Mouse (Mus musculus): Measurements from ENCODE around the gene Lmln. TPM values are rescaled to one million over a fixed set of nuclear protein-coding genes. Genes with fewer than 3 reads are reported as not detected.
"Not testable (repeated sequence)": the region's sequence is repeated elsewhere in the genome, so short reads cannot be mapped to it uniquely, and the experiment has no call there.

Gene Lmln
- polyA plus RNA-seq, 1 experiment: 1.3 TPM

DNA sequence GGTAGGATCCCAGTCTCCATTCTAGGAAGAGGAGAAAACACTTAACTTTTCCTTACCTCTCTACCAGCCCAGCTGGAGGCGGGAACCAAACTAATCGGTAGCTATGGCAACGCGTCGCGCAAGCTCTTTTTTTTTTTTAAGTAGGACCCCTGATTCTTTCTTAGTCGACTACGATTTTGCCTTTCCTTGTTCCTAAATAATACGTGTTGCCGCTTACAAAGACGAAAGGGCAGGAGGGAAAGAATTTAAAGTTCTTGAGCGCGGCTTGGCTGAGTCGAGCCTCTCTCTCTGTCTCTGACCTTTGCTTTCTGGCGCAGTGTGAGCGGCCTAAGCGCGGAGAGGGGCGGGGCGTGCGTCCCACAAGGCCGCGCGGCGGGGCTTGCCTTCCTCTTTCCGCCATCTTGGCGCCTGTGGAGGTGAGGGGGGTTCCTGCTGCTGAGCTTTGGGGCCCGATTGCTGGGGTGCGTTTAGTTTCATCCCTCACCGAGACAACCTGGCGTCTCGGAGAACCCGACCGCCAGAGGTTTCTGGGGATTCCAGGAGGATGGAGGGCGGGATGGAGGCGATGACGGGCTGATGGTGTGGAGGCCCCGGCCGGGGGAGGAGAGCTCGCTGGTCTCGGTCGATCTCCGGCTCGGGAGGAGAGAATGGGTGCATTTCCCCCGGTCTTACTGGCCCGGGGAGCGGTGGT, 6.1 kb upstream of the Lmln start, which contains the start of the genes Iqcg and Rpl35a:
Gene Iqcg, minus strand, starts transcription at position 124 of the 691 bp plus-strand sequence.
Gene Rpl35a, plus strand, starts transcription at position 359 of the 691 bp plus-strand sequence.
- H3K36me3 ChIP-seq (ENCODE audit: control insufficient read depth, insufficient read depth, low read length): peaks cover 15% of the 10 kb centered on the region
- DNase-seq (ENCODE audit: low read depth in 1 of 2, low spot score in 2 of 2): peak; percentile 82 to 84
- TF ChIP-seq CTCF (IDR thresholded peaks at IDR 0.05; ENCODE audit: extremely low read depth, insufficient read depth, insufficient read length, insufficient replicate concordance) (no peak), POLR2A (IDR thresholded peaks at IDR 0.05; ENCODE audit: low read depth, low read length) (peak; percentile 87)
- no peaks in the 10 kb centered on the region for H3K27me3 ChIP-seq (ENCODE audit: control insufficient read depth, insufficient read depth, low read length)
- peak within 1 kb of the TSS; percentile 83 for H3K4me3 ChIP-seq (ENCODE audit: extremely low read depth, insufficient read depth, insufficient read length)
- H3K27ac ChIP-seq (ENCODE audit: insufficient read depth, low read length): peak within 1 kb of the TSS; percentile 93
- H3K4me1 ChIP-seq (ENCODE audit: control insufficient read depth, insufficient read depth, insufficient read length): peaks cover 3% of the 10 kb centered on the region; the same call in 1 of the 2 replicates
- WGBS: under 1% methylated on average over 46 of the region's 47 CpGs

DNA sequence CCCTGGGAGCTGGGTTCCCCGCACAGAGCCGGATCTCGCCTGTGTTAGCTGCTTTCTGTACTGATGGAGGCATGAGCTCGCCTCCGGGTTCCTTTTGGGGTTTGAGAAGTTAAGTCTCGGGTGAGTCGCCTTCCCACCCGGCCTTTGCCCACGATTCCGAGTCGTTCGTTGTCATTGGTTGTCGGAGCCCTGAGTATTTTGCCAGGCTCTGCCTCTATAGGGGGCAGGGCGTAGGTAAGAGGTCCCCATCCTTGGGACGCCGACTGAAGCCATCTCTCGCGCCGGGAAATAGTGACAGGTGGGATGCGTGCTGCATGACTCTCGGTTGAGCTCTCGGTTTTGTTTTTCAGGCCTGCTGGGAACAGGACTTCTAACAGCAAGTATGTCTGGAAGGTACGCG, 5.5 kb upstream of the Lmln start:
- DNase-seq (ENCODE audit: low read depth in 1 of 2, low spot score in 2 of 2): no peak
- no peaks in the 10 kb centered on the region for H3K27me3 ChIP-seq (ENCODE audit: control insufficient read depth, insufficient read depth, low read length)
- H3K27ac ChIP-seq (ENCODE audit: insufficient read depth, low read length): peak overlapping the region; percentile 93
- H3K4me1 ChIP-seq (ENCODE audit: control insufficient read depth, insufficient read depth, insufficient read length): peaks cover 3% of the 10 kb centered on the region; the same call in 1 of the 2 replicates
- WGBS: under 1% methylated on average over 24 of the region's 24 CpGs
- peaks cover 15% of the 10 kb centered on the region for H3K36me3 ChIP-seq (ENCODE audit: control insufficient read depth, insufficient read depth, low read length)
- H3K4me3 ChIP-seq (ENCODE audit: extremely low read depth, insufficient read depth, insufficient read length): peak overlapping the region; percentile 83
- TF ChIP-seq CTCF (IDR thresholded peaks at IDR 0.05; ENCODE audit: extremely low read depth, insufficient read depth, insufficient read length, insufficient replicate concordance) (no peak), POLR2A (IDR thresholded peaks at IDR 0.05; ENCODE audit: low read depth, low read length) (no peak)

DNA sequence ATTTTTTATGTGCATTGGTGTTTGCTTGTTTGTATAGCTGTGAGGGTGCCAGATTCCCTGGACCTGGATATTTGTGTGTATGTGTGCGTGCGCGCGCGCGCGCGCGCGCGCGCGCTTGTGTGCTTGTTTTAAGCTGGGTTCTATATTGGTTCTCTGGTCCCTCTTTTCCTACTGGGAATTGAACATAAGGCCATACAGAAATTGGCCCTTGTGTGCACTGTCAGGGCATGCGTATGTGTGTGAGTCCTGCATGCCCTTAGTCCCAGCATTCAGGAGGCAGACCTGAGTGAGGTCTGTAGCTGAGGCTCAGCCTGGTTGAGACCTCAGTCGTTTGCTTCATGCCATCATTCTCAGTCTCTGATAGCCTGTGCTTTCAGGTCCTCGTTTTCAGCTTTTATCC, 4.3 kb upstream of the Lmln start:
- peaks cover 3% of the 10 kb centered on the region; the same call in 1 of the 2 replicates for H3K4me1 ChIP-seq (ENCODE audit: control insufficient read depth, insufficient read depth, insufficient read length)
- 95% methylated on average over 16 of the region's 16 CpGs for WGBS
- H3K4me3 ChIP-seq (ENCODE audit: extremely low read depth, insufficient read depth, insufficient read length): no peak overlapping the region
- no peak for DNase-seq (ENCODE audit: low read depth in 1 of 2, low spot score in 2 of 2)
- no peaks in the 10 kb centered on the region for H3K27me3 ChIP-seq (ENCODE audit: control insufficient read depth, insufficient read depth, low read length)
- H3K36me3 ChIP-seq (ENCODE audit: control insufficient read depth, insufficient read depth, low read length): peaks cover 15% of the 10 kb centered on the region
- TF ChIP-seq POLR2A (IDR thresholded peaks at IDR 0.05; ENCODE audit: low read depth, low read length) (no peak), CTCF (IDR thresholded peaks at IDR 0.05; ENCODE audit: extremely low read depth, insufficient read depth, insufficient read length, insufficient replicate concordance) (no peak)
- no peak overlapping the region for H3K27ac ChIP-seq (ENCODE audit: insufficient read depth, low read length)

DNA sequence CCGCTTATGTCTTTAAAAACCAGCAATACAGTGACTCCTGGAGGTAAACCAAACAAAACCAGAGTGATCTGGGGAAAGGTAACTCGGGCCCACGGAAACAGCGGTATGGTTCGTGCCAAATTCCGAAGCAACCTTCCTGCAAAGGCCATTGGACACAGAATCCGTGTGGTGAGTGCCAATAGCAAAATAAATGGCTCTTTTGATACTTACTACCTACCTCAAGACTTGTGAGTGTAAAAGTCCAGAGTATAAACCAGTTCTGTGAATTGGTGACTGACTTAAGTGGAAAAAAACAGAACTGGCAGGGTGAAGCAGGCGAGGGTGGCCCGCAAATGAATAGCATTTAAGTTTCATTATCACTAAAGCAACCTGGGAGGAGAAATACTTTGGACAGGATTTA, 3.7 kb upstream of the Lmln start:
- H3K27ac ChIP-seq (ENCODE audit: insufficient read depth, low read length): not testable (repeated sequence)

DNA sequence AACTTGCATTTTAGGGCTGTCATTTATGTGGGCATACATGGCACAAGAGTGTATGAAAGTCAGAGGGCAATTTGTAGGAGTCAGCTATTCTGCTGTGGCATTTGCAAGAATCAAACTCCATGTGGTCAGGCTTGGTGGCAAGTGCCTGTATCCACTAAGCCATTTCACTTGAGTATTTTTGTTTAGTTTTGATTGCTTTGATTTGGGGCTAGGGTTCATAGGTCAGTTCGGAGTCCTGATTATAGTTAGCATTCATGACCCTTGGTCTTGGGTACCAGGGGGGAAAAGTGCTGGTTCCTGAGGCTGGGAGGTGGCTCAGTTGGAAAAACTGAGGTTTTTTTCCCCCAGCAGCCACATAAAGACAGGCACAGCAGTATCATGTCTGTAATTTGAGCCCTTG, 2.9 kb upstream of the Lmln start:
- Histone ChIP-seq H3K27me3 (ENCODE audit: control insufficient read depth, insufficient read depth, low read length) (no peaks in the 10 kb centered on the region), H3K36me3 (ENCODE audit: control insufficient read depth, insufficient read depth, low read length) (peaks cover 15% of the 10 kb centered on the region), H3K4me1 (ENCODE audit: control insufficient read depth, insufficient read depth, insufficient read length) (peaks cover 3% of the 10 kb centered on the region; the same call in 1 of the 2 replicates), H3K27ac (ENCODE audit: insufficient read depth, low read length) (no peak overlapping the region), H3K4me3 (ENCODE audit: extremely low read depth, insufficient read depth, insufficient read length) (no peak overlapping the region)
- no peak for DNase-seq (ENCODE audit: low read depth in 1 of 2, low spot score in 2 of 2)
- WGBS: 83% methylated on average over 1 of the region's 1 CpGs
- TF ChIP-seq CTCF (IDR thresholded peaks at IDR 0.05; ENCODE audit: extremely low read depth, insufficient read depth, insufficient read length, insufficient replicate concordance) (no peak), POLR2A (IDR thresholded peaks at IDR 0.05; ENCODE audit: low read depth, low read length) (no peak)

More for the DNA sequence above, 3.7 kb upstream of the Lmln start:
- not testable (repeated sequence) for DNase-seq (ENCODE audit: low read depth in 1 of 2, low spot score in 2 of 2); H3K4me1 ChIP-seq (ENCODE audit: control insufficient read depth, insufficient read depth, insufficient read length); H3K27me3 ChIP-seq (ENCODE audit: control insufficient read depth, insufficient read depth, low read length); H3K4me3 ChIP-seq (ENCODE audit: extremely low read depth, insufficient read depth, insufficient read length)
- 95% methylated on average over 9 of the region's 9 CpGs for WGBS
- peaks cover 15% of the 10 kb centered on the region for H3K36me3 ChIP-seq (ENCODE audit: control insufficient read depth, insufficient read depth, low read length)

DNA sequence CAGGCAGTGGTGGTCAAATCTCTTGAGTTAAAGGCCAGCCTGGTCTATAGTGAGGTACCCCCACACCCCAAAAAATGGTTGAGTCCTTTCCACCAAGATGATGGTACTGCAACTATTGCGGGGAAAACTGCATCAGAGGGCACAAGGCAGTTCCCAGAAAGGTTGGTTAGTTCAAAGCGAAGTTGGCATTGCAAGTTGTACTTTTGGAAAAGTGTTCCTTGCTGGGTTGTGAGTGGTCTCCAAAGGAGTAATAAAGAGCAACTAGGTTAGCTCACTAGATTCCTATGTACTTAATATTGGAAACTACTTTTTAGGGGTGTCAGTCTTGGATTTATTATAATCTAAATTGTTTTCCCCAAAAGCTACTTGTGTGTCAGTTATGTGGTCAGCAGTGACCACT, 1.4 kb upstream of the Lmln start:
- no peaks in the 10 kb centered on the region; the same call in 1 of the 2 replicates for H3K4me1 ChIP-seq (ENCODE audit: control insufficient read depth, insufficient read depth, insufficient read length)
- TF ChIP-seq POLR2A (IDR thresholded peaks at IDR 0.05; ENCODE audit: low read depth, low read length): no peak
- no peak for TF ChIP-seq CTCF (IDR thresholded peaks at IDR 0.05; ENCODE audit: extremely low read depth, insufficient read depth, insufficient read length, insufficient replicate concordance)
- 87% methylated on average over 2 of the region's 2 CpGs for WGBS
- H3K4me3 ChIP-seq (ENCODE audit: extremely low read depth, insufficient read depth, insufficient read length): no peak overlapping the region
- H3K27me3 ChIP-seq (ENCODE audit: control insufficient read depth, insufficient read depth, low read length): no peaks in the 10 kb centered on the region
- DNase-seq (ENCODE audit: low read depth in 1 of 2, low spot score in 2 of 2): no peak
- peaks cover 15% of the 10 kb centered on the region for H3K36me3 ChIP-seq (ENCODE audit: control insufficient read depth, insufficient read depth, low read length)
- no peak overlapping the region for H3K27ac ChIP-seq (ENCODE audit: insufficient read depth, low read length)

DNA sequence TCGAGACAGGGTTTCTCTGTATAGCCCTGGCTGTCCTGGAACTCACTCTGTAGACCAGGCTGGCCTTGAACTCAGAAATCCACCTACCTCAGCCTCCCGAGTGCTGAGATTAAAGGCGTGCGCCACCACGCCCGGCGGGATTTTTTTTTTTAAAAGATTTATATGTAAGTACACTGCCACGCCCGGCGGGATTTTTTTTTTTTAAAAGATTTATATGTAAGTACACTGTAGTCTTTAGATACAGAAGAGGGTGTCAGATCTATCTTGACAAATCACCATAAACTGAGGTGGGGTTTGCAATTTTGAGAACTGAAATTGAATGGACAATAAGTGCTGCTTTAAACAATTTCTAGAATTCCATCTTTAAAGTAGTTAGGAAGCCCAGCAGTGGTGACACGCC, 921 bp upstream of the Lmln start:
- DNase-seq (ENCODE audit: low read depth in 1 of 2, low spot score in 2 of 2): no peak
- 63% methylated on average over 11 of the region's 11 CpGs for WGBS
- Histone ChIP-seq H3K4me3 (ENCODE audit: extremely low read depth, insufficient read depth, insufficient read length) (no peak overlapping the region), H3K36me3 (ENCODE audit: control insufficient read depth, insufficient read depth, low read length) (peaks cover 15% of the 10 kb centered on the region), H3K4me1 (ENCODE audit: control insufficient read depth, insufficient read depth, insufficient read length) (no peaks in the 10 kb centered on the region; the same call in 1 of the 2 replicates), H3K27me3 (ENCODE audit: control insufficient read depth, insufficient read depth, low read length) (no peaks in the 10 kb centered on the region), H3K27ac (ENCODE audit: insufficient read depth, low read length) (no peak overlapping the region)
- TF ChIP-seq POLR2A (IDR thresholded peaks at IDR 0.05; ENCODE audit: low read depth, low read length): no peak
- no peak for TF ChIP-seq CTCF (IDR thresholded peaks at IDR 0.05; ENCODE audit: extremely low read depth, insufficient read depth, insufficient read length, insufficient replicate concordance)
